Comparison of ENCODE assay signal across 8 mouse cellular contexts in the genomic region with DNA sequence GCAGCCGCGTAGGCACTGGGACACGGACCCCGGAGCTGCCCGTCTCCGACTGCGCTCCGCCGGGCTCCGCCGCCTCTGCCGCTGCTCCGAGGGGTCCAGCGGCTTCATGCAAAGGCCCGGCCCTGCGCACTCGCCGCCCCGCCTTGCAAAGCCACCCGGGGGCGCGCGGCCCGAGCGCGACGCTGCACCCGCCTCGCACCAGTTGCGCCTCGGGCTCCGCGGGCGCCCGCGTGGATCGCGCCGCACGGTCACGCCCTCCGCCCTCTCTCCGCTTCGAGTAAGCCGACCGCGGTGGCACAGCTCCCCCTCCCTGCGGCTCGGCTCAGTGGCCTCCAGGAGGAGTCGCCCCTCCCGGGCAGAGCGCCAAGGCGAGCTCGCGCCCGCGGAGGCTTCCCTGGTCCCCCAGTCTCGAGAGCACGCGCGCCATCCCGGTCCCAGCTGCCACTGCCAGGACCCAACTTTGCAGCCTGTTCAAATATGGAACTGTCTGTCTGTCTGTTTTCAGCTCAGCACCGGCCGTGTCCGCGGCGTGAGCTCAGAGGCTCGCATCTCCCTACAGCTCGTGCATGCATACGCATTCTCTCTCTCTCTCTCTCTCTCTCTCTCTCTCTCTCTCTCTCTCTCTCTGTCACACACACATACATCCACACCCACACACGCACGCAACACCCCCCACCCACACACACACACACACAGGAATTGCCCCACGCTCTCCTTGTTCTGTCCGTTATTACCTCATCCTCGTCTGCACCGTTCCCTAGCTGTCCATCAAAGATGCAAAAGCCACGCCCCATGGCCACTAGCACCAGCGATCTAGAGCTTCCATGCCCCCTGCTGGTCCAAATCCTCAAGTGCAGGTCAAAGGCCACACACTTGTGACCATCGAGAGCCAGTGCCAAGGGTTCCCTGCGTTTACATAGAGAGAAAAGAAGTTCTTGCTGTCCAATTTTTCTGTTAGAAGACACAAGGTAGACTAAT. TPM values are rescaled to one million over a fixed set of nuclear protein-coding genes. Genes with fewer than 3 reads are reported as not detected.
DNase-seq lines count a peak whose midpoint lies in the region; ATAC-seq and TF ChIP-seq lines count a peak whose summit lies in the region.

A gene (minus strand): TSS at position 85 of the 978 bp plus-strand sequence.

- H3K9ac ChIP-seq in heart, embryonic 11.5 days (ENCODE audit: low read depth, low read length), result peak within 1 kb of the TSS; percentile 69
- H3K9ac ChIP-seq in kidney, embryonic 16.5 days (replicated peaks; ENCODE audit: low read length), result peak within 1 kb of the TSS; percentile 86
- peak within 1 kb of the TSS; percentile 89 for H3K9ac ChIP-seq in liver, adult 2 months (ENCODE audit: low read depth, low read length)

- H3K27ac ChIP-seq in heart, embryonic 11.5 days (ENCODE audit: low read depth, low read length), result 0 out of 2 replicates have a peak within 1 kb of the TSS, but pooled peaks have one; percentile 17
- H3K27ac ChIP-seq in kidney, embryonic 16.5 days (ENCODE audit: low read length), result peak within 1 kb of the TSS; percentile 61
- peak within 1 kb of the TSS; percentile 18 for H3K27ac ChIP-seq in liver, adult 2 months (replicated peaks; ENCODE audit: insufficient read depth, low read depth, low read length)

- WGBS in heart, embryonic 11.5 days (ENCODE audit: insufficient replicate concordance), result under 1% methylated on average over 72 of the region's 80 CpGs
- WGBS in kidney, embryonic 16.5 days, result under 1% methylated on average over 77 of the region's 80 CpGs
- under 1% methylated on average over 79 of the region's 80 CpGs for WGBS in liver, adult 2 months

- no peaks in the 10 kb centered on the region for H3K9me3 ChIP-seq in heart, embryonic 11.5 days (replicated peaks; ENCODE audit: control insufficient read depth, low read length)
- H3K9me3 ChIP-seq in kidney, embryonic 16.5 days (ENCODE audit: low read length), result no peaks in the 10 kb centered on the region

- peak; percentile 97 for DNase-seq in A20 (ENCODE audit: low read depth, low spot score)
- peak; percentile 97 for DNase-seq in brain, adult 2 months (ENCODE audit: low read depth, low spot score)
- DNase-seq in liver, adult 2 months (ENCODE audit: extremely low read depth, low read depth, low spot score), result peak; percentile 90
- peak; percentile 95 for DNase-seq in splenic B cell, adult 2 months (ENCODE audit: low read depth, low spot score)

- H3K4me1 ChIP-seq in heart, embryonic 11.5 days (ENCODE audit: control insufficient read depth, insufficient read depth, low read length), result no peaks in the 10 kb centered on the region
- peaks cover 20% of the 10 kb centered on the region for H3K4me1 ChIP-seq in kidney, embryonic 16.5 days (ENCODE audit: insufficient read depth, low read length)
- H3K4me1 ChIP-seq in liver, adult 2 months (ENCODE audit: control insufficient read depth, insufficient read depth, low read length), result peaks cover 5% of the 10 kb centered on the region

- peaks cover 17% of the 10 kb centered on the region for H3K27me3 ChIP-seq in heart, embryonic 11.5 days (ENCODE audit: control insufficient read depth, insufficient read depth, low read length)
- no peaks in the 10 kb centered on the region for H3K27me3 ChIP-seq in kidney, embryonic 16.5 days (ENCODE audit: insufficient read depth, low read length)
- no peaks in the 10 kb centered on the region for H3K27me3 ChIP-seq in liver, adult 2 months (ENCODE audit: control insufficient read depth, insufficient read depth, low read length)
- no peaks in the 10 kb centered on the region for H3K27me3 ChIP-seq in myocyte (ENCODE audit: control insufficient read depth, insufficient read depth, insufficient read length)
- H3K27me3 ChIP-seq in splenic B cell, adult 2 months (ENCODE audit: control insufficient read depth, insufficient read depth, low read length, poor library complexity, severe bottlenecking), result peaks cover 5% of the 10 kb centered on the region; the same call in 1 of the 2 replicates

- TF ChIP-seq CTCF in liver, adult 2 months (IDR thresholded peaks at IDR 0.05; ENCODE audit: low read depth, low read length), result peak; percentile 98

- peak within 1 kb of the TSS; percentile 100 for H3K4me2 ChIP-seq in heart, embryonic 11.5 days
- peak within 1 kb of the TSS; percentile 98 for H3K4me2 ChIP-seq in kidney, embryonic 16.5 days (replicated peaks; ENCODE audit: low read depth, low read length)
- H3K4me2 ChIP-seq in myocyte (ENCODE audit: low read depth), result peak within 1 kb of the TSS; percentile 98

- H3ac ChIP-seq in myocyte (ENCODE audit: control insufficient read depth, insufficient read length), result peak within 1 kb of the TSS; percentile 83

- no peaks in the 10 kb centered on the region for H3K36me3 ChIP-seq in heart, embryonic 11.5 days (ENCODE audit: control insufficient read depth, insufficient read depth, low read length)
- no peaks in the 10 kb centered on the region for H3K36me3 ChIP-seq in kidney, embryonic 16.5 days (ENCODE audit: insufficient read depth, low read length)
- H3K36me3 ChIP-seq in liver, adult 2 months (ENCODE audit: control insufficient read depth, insufficient read depth, low read length), result no peaks in the 10 kb centered on the region
- peaks cover 4% of the 10 kb centered on the region for H3K36me3 ChIP-seq in myocyte (ENCODE audit: control insufficient read depth, insufficient read depth)
- H3K36me3 ChIP-seq in splenic B cell, adult 2 months (ENCODE audit: control insufficient read depth, insufficient read depth, low read length, poor library complexity, severe bottlenecking), result no peaks in the 10 kb centered on the region

- no peak for TF ChIP-seq POLR2A in liver, adult 2 months (IDR thresholded peaks at IDR 0.05; ENCODE audit: extremely low read depth, insufficient read depth, low read length)
- peak; percentile 68 for TF ChIP-seq POLR2A in myocyte (IDR thresholded peaks at IDR 0.05; ENCODE audit: insufficient read length, low read depth)

- ATAC-seq in erythroblast, adult 5-6 weeks (replicated peaks; ENCODE audit: low FRiP score, poor library complexity, severe bottlenecking), result peak; percentile 77
- peak; percentile 91 for ATAC-seq in heart, embryonic 11.5 days (replicated peaks; ENCODE audit: insufficient number of reproducible peaks, low FRiP score, low TSS enrichment)
- ATAC-seq in kidney, embryonic 16.5 days (ENCODE audit: low FRiP score, low TSS enrichment), result peak; percentile 94

- H3K79me2 ChIP-seq in liver, adult 2 months (ENCODE audit: control insufficient read depth, insufficient read depth, low read length), result peaks cover 9% of the 10 kb centered on the region; the same call in 1 of the 2 replicates
- H3K79me2 ChIP-seq in myocyte (ENCODE audit: control insufficient read depth, insufficient read depth), result peaks cover 26% of the 10 kb centered on the region

- H3K4me3 ChIP-seq in heart, embryonic 11.5 days (ENCODE audit: low read depth, low read length), result peak within 1 kb of the TSS; percentile 63
- peak within 1 kb of the TSS; percentile 80 for H3K4me3 ChIP-seq in kidney, embryonic 16.5 days (ENCODE audit: low read length)
- peak within 1 kb of the TSS; percentile 67 for H3K4me3 ChIP-seq in liver, adult 2 months (ENCODE audit: insufficient read depth, low read depth, low read length)
- peak within 1 kb of the TSS; percentile 50 for H3K4me3 ChIP-seq in myocyte

TF ChIP-seq in myocyte, 11 proteins besides CTCF, POLR2A, EP300 and RAD21:
- TF ChIP-seq MAX (IDR thresholded peaks at IDR 0.05; ENCODE audit: low read depth) (peak; percentile 19), CEBPB (IDR thresholded peaks at IDR 0.05; ENCODE audit: insufficient read depth, poor library complexity, severe bottlenecking) (0 out of 2 replicates have a peak, but pooled peaks have one; percentile 21), USF1 (IDR thresholded peaks at IDR 0.05; ENCODE audit: low read depth) (no peak), MYOD1 (IDR thresholded peaks at IDR 0.05; ENCODE audit: control insufficient read depth in 1 of 3, insufficient read length in 2 of 3, low read depth in 2 of 3) (peak in 1 of 3 experiments; percentile 70), POLR2AphosphoS2 (IDR thresholded peaks at IDR 0.05; ENCODE audit: insufficient read length, low read depth) (peak; percentile 76), REST (IDR thresholded peaks at IDR 0.05; ENCODE audit: insufficient read depth, insufficient read length) (no peak), SRF (IDR thresholded peaks at IDR 0.05; ENCODE audit: control insufficient read depth, insufficient read length, low read depth) (peak; percentile 13), TCF12 (IDR thresholded peaks at IDR 0.05; ENCODE audit: insufficient read depth, poor library complexity, severe bottlenecking) (no peak), TCF3 (IDR thresholded peaks at IDR 0.05; ENCODE audit: insufficient read length, low read depth) (no peak), E2F4 (IDR thresholded peaks at IDR 0.05; ENCODE audit: insufficient read depth) (no peak), MYOG (IDR thresholded peaks at IDR 0.05; ENCODE audit: control insufficient read depth in 1 of 3, insufficient read depth in 1 of 3, insufficient read length in 2 of 3, low read depth in 2 of 3) (peak in 2 of 3 experiments; percentile 26 to 65)

RNA-seq across cellular contexts. Expression of the gene that starts here (rescaled TPM):
- 8.3 and 8.6 TPM in 2 replicates for total RNA-seq in erythroblast, adult 5-6 weeks (2015; ENCODE audit: low replicate concordance)
- 4.2 and 6.0 TPM in 2 replicates for total RNA-seq in erythroblast, adult 5-6 weeks (2017; ENCODE audit: low replicate concordance)
- polyA plus RNA-seq in heart, embryonic 11.5 days (2014; fragmentation: Nextera tagmentation; extraction: Ambion mirVana), result 1.3 and 1.8 TPM in 2 replicates
- polyA plus RNA-seq in kidney, embryonic 16.5 days (2015; fragmentation: Nextera tagmentation; extraction: Ambion mirVana), result 6.1 and 6.6 TPM in 2 replicates
- total RNA-seq in liver, adult 2 months (2014; rRNA removed), result 1.8 and 3.8 TPM in 2 replicates
- polyA plus RNA-seq in liver, adult 2 months (2012; rRNA removed), result 6.5 and 7.2 TPM in 2 replicates
- 21.2 TPM for polyA plus RNA-seq in myocyte (2012; fragmentation: generic; extraction: Trizol)

Comparison
In these comparisons a context has a peak if more than half of its experiments do, and no peak if none do; other contexts are left out.
1. Peak in every context shown above with its lines: DNase-seq, ATAC-seq, H3K4me3 ChIP-seq and H3K27ac ChIP-seq.